Mouse (Mus musculus) frontal cortex, adult 2 months (tissue): ENCODE results near the gene Taok3. TPM values are rescaled to one million over a fixed set of nuclear protein-coding genes. Genes with fewer than 3 reads are reported as not detected.

Experiments used
- DNase-seq, 2 experiments: peaks; one replicate each; pipeline ENCODE4 v3.0.0; 2022; ENCODE audit warnings: low spot score in 1 of 2; ENCODE audit errors: extremely low spot score in 1 of 2
- polyA plus RNA-seq: library from polyadenylated mRNA; depleted of rRNA; stranded (reverse); fragments of >200 nt; gene quantifications from 2 replicates; pipeline ENCODE4 v1.2.3, GENCODE M21; 2012

Gene Taok3
- polyA plus RNA-seq, 1 experiment: 48.2 TPM

DNA sequence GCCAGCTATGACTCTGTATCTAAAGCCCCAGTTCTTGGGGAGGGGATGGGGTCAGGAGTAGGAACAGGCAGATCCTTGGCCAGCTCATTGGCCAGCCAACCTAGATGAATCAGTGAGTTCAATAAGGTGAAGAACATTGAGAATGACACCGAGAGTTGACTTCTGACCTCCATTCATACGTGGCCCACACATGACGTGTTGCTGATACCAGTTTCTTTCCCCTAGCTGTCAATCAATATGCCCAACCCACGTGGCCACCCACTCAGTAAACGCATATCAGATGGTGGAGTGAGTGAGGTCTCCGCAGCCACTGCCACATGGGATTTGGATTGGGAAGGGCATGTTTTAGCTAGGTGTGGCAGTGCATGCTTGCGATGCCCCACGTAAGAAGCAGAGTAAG lies 125.2 kb downstream of the Taok3 start:
- no peak for DNase-seq

DNA sequence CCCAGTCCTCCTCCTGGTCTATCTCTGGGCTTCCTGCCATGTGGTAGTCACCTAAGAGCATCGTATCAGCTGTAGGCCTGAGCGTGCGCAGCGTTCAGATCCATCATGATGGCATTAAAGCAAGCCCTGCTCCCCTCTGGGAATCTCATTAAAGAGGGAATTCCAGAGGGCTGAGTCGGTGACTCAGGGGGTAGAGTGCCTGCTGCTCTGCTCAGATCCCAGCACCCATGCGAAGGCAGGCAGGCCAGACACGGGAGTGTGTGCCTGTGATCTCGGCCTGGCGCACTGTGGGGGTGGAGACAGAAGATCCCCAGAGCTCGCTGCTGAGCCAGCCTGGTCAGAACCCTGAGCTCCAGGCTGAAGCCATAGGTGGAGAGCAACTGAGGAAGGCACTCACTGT lies 128.4 kb downstream of the Taok3 start:
- peak in 1 of 2 experiments; percentile 44 for DNase-seq

DNA sequence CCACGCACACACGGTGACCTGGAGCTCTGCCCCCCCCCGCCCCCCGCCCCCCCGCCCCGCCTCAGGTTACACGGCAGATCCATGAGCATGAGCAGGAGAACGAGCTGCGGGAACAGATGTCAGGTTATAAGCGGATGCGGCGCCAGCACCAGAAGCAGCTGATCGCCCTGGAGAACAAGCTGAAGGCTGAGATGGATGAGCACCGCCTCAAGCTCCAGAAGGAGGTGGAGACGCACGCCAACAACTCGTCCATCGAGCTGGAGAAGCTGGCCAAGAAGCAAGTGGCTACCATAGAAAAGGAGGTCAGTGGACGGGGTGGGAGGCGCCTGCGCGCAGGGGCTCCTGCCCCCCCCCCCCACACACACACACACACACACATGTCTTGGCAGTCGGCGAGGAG lies 130.9 kb downstream of the Taok3 start:
- peak in 1 of 2 experiments; percentile 57 for DNase-seq

DNA sequence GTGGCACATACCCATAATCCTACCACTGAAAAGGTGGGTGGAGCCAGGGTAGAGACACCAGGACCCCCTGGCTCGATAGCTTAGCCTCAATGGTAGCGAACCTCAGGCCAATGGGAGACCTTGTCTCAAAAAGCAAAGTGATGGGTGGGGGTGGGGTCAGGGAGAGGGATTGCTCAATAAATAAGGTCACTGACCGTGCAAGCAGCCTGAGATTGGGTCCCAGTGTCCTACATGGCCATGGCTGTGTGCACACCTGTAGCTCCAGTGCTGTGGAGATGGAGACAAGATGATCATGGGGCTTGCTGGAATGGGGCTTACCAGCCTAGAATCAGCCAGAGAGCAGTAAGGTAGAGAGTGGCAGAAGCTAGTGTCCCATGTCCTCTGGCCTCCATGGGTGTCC lies 131.8 kb downstream of the Taok3 start:
- no peak for DNase-seq

DNA sequence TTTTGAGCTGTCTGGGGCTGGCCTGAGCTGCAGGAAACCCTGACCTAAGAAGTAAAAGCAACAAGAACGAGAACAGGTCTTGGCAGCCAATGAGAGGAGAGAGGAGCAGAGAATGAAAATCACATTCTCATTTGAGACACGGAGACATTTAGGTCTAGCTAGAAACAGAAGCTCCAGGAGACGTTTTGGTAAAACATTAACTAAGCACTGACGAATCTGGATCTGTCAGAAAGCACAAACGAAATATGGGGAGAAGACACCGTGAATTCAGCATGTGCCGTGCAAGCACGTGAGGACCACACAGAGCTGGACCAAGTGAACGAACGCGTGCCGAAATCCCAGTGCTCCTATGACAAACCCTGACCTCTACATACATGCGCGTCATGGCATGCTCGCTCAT lies 138.3 kb downstream of the Taok3 start:
- no peak for DNase-seq

DNA sequence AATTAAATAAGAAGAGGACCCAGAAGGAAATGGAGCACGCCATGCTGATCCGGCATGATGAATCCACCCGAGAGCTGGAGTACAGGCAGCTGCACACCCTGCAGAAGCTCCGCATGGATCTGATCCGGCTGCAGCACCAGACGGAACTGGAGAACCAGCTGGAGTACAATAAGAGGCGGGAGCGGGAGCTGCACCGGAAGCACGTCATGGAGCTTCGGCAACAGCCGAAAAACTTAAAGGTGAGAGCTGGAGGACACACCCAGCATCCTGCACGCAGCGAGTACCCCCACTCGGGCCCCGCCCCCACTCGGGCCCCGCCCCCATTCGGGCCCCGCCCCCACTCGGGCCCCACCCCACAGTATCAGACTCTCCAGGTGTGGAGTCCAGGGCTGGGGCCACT lies 143.6 kb downstream of the Taok3 start:
- DNase-seq: no peak

DNA sequence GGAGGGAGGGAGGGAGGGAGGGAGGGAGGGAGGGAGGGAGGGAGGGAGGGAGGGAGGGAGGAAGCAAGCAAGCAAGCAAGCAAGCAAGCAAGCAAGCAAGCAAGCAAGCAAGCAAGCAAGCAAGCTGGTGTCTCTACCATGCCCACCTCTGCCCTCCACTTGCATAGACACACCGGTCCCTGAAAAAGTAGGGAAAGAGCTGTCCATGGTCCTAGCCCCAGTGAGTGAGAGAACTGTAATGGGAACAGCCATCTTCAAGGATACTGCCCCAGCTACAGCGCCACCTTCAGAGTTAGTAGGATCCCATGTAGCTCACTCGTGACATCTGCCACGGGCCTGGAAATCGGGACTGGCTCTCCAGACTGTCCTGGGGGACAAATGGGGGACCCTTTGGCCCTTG lies 144.8 kb downstream of the Taok3 start:
- DNase-seq: no peak

DNA sequence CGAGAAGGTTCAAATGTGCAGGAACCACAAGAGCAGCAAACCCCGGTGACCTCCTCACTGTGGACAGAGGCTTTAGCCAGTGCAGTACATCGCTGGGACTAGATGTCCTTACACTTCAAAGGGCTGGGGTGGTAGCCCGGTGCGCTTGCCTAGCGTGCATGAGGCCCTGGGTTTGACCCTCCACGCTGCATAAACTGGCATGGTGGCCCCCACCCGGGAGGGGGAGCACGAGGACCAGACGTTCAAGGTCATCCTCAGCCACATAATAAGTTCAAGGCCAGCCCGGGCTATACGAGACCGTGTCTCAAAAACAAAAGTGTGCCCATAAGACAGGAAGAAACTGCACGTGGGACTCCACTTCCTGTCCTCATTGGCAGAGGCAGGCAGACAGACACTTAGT lies 148.0 kb downstream of the Taok3 start:
- no peak for DNase-seq

DNA sequence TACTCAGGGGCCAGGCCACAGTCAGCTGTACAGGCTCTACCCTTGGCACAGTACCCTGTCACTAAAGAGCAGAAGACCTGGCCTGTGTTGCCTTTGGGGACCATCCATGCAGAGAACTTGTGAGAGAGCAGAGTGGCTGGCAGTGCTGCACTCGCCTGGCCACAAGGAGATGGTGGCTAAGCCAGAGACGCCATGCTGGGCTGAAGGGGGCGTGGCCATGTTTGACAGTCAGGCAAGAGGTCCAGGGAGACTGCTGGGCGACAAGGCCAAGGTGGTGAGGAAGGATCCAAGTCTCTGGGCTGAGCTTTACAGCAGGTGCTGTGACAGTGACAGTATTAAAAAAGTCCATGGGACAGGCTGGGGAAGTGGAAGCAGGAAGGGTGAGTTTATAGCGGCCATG lies 148.8 kb downstream of the Taok3 start:
- no peak for DNase-seq

DNA sequence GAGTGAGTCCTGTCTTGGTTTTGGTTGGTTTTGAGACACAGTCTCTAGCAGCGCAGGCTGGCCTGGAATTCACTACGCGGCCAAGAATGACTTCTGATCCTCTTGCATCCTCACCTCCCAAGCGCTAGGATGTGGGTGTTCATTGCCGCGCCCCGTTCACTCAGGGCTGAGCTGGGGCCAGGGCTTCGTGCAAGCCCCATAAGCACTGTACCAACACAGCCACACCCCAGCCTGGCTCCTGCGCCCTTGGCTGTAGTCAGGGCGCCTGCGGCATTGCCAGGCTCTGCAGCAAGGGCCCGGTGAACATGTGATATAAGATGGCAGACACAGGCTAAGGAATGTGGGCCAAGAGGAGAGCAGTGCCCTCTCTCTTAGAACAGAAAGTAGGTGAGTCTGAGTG lies 149.5 kb downstream of the Taok3 start:
- DNase-seq: no peak

DNA sequence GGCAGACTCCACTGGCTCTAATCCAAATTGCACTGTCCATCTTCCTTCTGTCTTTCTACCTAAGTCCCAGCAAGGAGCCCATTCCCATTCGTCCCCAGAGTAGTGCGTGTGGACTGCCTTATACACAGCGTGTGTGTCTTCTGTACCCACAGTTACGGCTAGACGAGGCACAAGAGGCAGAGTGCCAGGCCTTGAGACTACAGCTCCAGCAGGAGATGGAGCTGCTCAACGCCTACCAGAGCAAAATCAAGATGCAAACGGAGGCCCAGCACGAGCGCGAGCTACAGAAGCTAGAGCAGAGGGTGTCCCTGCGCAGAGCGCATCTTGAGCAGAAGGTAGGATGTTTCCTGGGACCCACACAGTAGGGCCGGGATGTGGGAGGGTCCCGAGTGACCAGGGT lies 152.0 kb downstream of the Taok3 start:
- peak; percentile 75 to 84 for DNase-seq

DNA sequence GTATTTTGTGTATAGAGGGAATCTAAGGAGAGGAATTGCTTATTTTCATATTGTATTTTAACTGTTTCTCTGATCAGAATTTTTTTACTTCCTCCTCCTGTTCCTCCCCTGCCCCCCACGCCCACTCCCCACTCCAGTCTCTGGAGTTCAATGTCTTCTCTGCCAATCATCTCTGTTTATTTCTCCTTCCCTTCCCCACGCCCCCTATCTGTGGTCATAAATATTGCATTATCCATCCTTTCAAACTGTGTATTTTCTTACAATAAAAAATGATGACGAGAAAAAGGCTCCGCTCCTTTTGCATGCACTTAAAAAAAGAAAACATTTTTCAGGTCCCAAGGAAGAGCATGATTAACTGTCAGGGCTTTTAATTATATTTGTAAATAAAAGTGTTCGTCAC lies 154.9 kb downstream of the Taok3 start:
- DNase-seq: peak in 1 of 2 experiments; percentile 39

DNA sequence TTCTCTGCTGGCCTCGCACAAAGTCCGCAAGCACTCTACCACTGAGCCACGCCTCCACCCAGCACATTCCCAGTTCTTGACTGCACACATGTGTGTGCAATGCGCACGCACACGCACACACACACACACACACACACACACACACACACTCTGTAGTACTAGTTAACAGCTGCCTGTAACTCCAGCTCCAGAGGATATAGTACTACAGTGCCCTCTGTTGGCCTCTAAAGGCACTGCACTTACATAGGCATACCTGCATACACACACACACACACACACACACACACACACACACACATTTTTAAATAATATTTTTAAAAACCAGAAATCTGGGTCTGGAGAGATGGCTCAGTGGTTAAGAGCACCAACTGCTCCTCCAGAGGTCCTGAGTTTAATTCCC lies 157.9 kb downstream of the Taok3 start:
- DNase-seq: no peak

DNA sequence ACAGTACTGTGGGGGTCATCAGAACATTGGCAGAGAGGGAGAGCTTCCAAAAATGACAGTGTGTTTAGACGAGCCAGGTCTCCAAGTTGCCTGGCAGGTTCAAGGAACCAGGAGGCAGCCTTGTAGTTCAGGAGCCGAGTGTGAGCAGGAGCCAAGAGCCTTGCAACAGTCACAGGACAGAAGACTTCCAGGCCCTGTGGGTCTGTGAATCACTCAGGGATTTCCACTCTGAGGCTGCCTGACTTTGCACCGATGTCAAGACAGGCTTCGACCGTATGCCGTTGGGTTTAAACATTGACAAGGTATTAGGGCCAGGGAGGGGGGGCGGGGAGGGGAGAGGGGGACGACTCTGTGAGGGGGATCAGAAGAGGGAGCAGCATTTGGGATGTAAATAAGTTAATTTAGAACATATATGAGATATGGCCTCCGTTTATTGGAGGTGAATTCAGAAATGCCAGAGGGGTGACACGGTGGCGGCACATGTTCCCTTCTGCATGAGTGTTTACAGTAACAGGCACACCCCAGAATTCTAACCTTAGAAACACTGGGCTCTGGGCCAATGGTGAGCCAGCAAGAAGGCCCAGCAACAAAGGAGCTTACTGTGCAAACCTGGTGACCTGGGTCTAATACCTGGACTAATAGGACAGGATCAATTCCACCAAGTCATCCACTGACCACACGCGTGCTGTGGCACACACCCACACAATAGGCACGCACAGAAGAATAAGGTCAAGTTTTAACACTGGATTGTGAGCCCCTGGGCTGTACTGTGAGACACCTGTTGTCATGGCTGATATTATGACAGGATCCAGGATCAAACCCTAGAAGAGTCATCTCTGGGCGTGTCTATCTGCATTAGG lies 159.1 kb downstream of the Taok3 start:
- no peak for DNase-seq

DNA sequence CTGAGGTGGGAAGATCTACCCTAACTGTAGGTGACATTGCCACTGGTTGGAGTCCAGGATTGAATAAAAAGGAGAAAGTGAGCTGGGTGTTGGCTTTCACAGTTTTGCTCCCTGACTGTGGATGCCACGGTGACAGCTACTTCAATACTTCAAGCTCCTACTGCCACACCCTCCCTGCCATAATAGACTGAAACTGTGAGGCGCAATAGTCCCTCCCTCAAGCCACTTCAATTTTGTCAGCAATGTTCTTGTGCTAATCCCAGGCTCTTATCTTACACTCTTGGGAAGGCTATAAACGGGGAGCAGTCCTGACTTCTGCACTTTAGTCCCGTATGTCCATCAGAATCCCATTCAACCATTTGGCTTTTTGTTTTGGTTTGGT lies 159.7 kb downstream of the Taok3 start:
- no peak for DNase-seq

DNA sequence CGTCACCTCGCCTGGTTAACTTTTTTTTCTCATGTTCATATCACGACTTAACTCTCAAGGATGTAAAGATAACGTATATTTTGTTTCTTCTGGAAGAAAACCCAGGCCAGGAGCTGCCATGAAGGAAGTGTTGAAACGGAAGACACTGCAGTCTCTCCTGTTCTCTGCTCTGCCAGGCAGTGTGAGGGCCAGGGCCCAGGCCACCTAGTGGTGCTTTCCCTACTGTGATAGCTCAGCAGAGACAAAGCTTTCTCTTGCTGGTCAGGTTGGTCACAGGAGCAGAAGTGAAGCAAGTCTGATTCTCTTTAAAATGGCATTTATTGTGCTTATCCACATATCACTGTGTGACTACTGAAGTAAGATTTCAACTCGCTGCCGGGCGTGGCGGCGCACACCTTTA lies 161.6 kb downstream of the Taok3 start:
- DNase-seq: no peak

DNA sequence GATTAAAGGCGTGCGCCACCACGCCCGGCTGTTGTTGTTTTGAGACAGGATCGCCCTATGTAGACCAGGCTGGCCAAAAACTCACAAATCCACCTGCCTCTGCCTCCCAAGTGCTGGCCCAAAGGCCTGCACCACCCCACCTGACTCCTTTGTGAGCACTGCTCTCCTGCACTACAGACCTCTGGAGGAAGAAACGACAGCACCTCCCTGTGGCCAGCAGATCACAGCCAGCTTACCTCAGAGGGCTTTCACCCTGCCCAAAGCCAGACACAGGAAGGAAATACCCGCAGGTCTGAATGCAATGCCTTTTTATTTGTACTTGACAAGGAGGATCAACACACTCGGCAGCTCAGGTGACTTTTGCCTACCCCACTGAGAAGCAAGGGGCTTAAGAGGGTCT lies 162.4 kb downstream of the Taok3 start:
- DNase-seq: no peak

DNA sequence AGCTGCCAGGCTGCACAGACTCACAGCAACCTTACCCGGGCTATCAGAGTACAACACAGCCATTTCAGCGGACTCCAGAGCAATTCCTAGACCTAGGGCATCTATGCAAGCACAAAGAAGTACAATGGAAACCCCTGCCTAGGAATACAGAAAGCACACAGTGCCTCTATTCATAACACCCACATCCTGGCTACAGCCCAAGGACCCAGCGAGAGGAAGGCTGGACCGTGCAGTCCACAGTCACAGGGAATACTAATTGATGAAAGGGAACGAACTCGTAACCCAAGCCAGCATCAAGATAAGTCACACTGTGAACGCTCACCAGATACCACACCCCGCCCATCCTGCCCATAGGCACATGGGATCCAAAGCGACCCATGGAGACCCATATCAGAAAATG lies 164.1 kb downstream of the Taok3 start:
- DNase-seq: peak in 1 of 2 experiments; percentile 60

DNA sequence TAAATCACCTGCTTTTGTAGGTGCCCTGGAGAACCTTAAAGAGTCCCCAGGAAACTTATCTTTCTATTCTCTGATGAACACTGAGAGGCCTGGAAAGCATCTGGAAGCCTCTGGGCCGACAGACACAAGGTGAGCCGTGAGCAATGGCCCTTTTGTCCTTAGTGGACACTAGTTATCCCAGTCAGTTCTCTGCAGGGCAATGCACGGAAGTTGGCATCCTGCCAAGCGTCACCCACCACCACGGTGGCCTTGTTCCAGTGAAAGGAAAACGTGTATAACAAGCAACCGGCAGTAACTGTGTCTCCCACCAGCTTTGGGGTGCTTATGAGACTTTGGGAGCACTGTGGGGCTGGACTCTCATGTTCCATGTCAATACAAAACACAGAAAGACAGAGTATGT lies 164.8 kb downstream of the Taok3 start:
- DNase-seq: no peak

DNA sequence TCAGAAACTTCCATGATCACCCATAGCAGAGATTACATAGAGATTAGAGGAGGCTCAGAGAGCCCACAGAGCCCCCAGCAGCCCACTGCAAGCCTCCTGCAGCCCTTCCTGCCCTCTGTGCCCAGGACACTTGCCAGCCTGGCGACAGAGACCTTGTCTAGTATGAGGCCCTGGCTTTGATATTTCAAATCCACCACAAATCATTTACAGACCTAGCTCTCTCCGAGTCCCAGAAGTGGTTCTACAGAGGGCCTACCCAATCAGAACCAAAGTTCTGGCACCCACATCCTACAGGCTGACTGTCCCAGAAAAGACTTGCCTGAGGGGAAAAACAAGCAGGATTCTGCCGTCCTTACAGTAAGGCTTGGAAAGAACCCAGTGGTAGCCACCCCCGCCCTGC lies 165.3 kb downstream of the Taok3 start:
- DNase-seq: no peak

DNA sequence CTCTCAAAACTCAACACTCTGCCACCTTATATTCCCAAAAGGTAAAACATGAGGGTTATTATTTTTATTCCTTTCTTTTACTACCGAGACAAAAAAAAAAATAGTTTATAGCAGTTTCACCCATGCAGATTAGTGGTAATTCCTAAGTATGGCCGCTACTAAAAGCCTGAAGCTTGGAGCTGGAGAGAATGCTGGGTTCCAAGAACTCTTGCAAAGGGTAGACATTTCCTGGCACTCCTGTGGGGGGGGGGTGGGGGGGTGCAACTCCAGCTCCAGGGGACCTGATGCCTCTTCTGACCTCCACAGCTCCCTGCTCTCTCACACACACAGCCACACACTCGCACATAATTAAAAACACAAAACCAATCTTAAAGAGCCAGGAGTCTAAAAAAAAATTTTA lies 166.4 kb downstream of the Taok3 start:
- DNase-seq: no peak

DNA sequence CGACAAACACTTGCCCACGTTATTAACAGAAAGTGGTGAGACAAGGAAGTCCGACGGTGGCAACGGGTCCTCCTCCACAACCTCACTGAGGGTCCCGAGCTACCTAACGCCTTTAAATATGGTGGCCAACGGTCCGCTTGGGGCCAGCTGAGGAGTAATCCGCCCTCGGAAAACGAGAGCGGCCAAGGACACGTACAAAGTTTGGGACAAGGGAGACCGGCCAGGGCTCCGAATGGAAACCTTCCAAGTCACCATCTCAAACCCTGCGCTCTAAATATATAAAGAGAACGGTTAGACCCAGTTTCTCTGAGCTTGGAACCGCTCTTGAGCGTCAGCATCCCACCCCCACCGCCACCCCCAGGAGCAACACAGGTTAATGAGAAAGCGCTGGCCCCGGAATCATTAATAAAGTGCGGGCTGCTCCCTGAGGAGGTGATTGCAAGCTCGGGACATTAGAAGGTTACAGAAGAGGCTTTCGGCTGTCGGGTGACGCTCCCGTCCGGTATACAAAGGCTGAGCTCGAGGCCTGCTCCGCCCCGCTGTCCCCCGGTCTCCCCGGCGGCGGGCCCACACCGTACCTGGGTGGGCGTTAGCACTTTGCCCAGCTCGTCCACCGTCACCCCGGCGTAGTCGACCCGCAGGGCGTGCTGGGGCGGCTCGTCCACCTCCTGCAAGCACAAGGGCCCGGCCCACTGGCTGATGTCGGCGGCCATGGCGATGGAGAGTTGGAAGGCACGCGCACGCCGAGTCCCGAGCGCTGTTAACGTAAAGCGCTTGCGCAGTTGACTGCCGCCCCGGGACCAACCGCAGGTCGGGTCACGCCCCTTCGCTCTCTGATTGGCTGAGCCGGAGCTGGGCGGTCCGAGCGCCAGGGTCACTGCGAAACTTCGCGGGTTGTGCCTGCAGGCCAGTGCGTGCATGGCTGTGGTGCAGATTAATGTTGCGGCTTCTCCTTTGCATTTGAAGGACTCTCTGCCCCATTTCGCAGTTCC lies 167.2 kb downstream of the Taok3 start, which contains the start of gene Pebp1:
Gene Pebp1, minus strand, starts transcription at position 795 of the 992 bp plus-strand sequence.
- peak; percentile 81 to 95 for DNase-seq
